Mouse (Mus musculus) forelimb bud, embryonic 11.5 days (tissue): ENCODE measurements at regions not wholly inside any gene's neighbourhood (a gene's known extent, or its start where the extent isn't known, plus 50 kb on each side); places are given as distances from the start of the nearest gene placed in this dataset.

Experiments
- DNase-seq: peaks from one replicate; pipeline ENCODE4 v3.0.0-alpha.2; 2012; ENCODE audit warnings: low read depth, low spot score

GRCm38 (mm10) chr8:8562268-8562667 is 98.8 kb downstream of the Efnb2 start:
- DNase-seq, result no peak

- DNase-seq, result no peak
Measured at GRCm38 (mm10) chr8:8558050-8558449, 103.0 kb downstream of the Efnb2 start.

GRCm38 (mm10) chr8:8556152-8556551 is 104.9 kb downstream of the Efnb2 start:
- DNase-seq, result peak; percentile 44

- DNase-seq, result no peak
Measured at GRCm38 (mm10) chr8:8554691-8555090, 106.4 kb downstream of the Efnb2 start.

- no peak for DNase-seq
Measured at GRCm38 (mm10) chr8:8552779-8553178, 108.3 kb downstream of the Efnb2 start.

- DNase-seq, result no peak
Measured at GRCm38 (mm10) chr8:8536626-8537025, 124.4 kb downstream of the Efnb2 start.

- no peak for DNase-seq
Measured at GRCm38 (mm10) chr8:8534787-8535186, 126.3 kb downstream of the Efnb2 start.

- DNase-seq, result no peak
Measured at GRCm38 (mm10) chr8:8532907-8533306, 128.1 kb downstream of the Efnb2 start.

- DNase-seq, result no peak
Measured at GRCm38 (mm10) chr8:8530540-8530939, 130.5 kb downstream of the Efnb2 start.

GRCm38 (mm10) chr8:8521532-8521931 is 139.5 kb downstream of the Efnb2 start:
- peak; percentile 38 for DNase-seq

- no peak for DNase-seq
Measured at GRCm38 (mm10) chr8:8519772-8520191, 141.3 kb downstream of the Efnb2 start.

- DNase-seq, result no peak
Measured at GRCm38 (mm10) chr8:8517599-8517998, 143.4 kb downstream of the Efnb2 start.

- no peak for DNase-seq
Measured at GRCm38 (mm10) chr8:8516272-8516671, 144.8 kb downstream of the Efnb2 start.

- DNase-seq, result no peak
Measured at GRCm38 (mm10) chr8:8499921-8500320, 161.1 kb downstream of the Efnb2 start.

- no peak for DNase-seq
Measured at GRCm38 (mm10) chr8:8498753-8499152, 162.3 kb downstream of the Efnb2 start.

GRCm38 (mm10) chr8:8495472-8495871 is 165.6 kb downstream of the Efnb2 start:
- DNase-seq, result no peak

- DNase-seq, result no peak
Measured at GRCm38 (mm10) chr8:8494281-8494680, 166.8 kb downstream of the Efnb2 start.

- DNase-seq, result no peak
Measured at GRCm38 (mm10) chr8:8491908-8492307, 169.1 kb downstream of the Efnb2 start.

GRCm38 (mm10) chr8:8489784-8490183 is 171.3 kb downstream of the Efnb2 start:
- DNase-seq, result no peak

- DNase-seq, result no peak
Measured at GRCm38 (mm10) chr8:8488695-8489571, 172.1 kb downstream of the Efnb2 start.

- DNase-seq, result no peak
Measured at GRCm38 (mm10) chr8:8488191-8488694, 172.8 kb downstream of the Efnb2 start.

- no peak for DNase-seq
Measured at GRCm38 (mm10) chr8:8487706-8488105, 173.3 kb downstream of the Efnb2 start.

GRCm38 (mm10) chr8:8486866-8487265 is 174.2 kb downstream of the Efnb2 start:
- no peak for DNase-seq
